Mouse (Mus musculus): Measurements from ENCODE around the gene Tpsab1. TPM values are rescaled to one million over a fixed set of nuclear protein-coding genes. Genes with fewer than 3 reads are reported as not detected.

Tpsab1 gene
- total RNA-seq, 1 experiment from 2014 or later: not detected

Other genes with a start within 250 kb of the Tpsab1 start
- 13.3 to 21.2 TPM (median 17.5 TPM) in 3 replicates for gene Telo2, start 229.6 kb downstream of the Tpsab1 start, total RNA-seq (2017)
- gene Ptx4, start 224.8 kb downstream of the Tpsab1 start, total RNA-seq (2017): not detected in 3 replicates
- gene Clcn7, start 212.2 kb downstream of the Tpsab1 start, total RNA-seq (2017): 16.3 to 21.8 TPM (median 20.8 TPM) in 3 replicates
- gene Ccdc154, start 183.1 kb downstream of the Tpsab1 start, total RNA-seq (2017): not detected in 3 replicates
- not detected in 3 replicates for gene Gm38655, start 170.1 kb downstream of the Tpsab1 start, total RNA-seq (2017)
- gene BC003965, start 161.0 kb downstream of the Tpsab1 start, total RNA-seq (2017): 7.0 to 11.0 TPM (median 9.3 TPM) in 3 replicates
- gene Unkl, start 157.2 kb downstream of the Tpsab1 start, total RNA-seq (2017): 14.3 to 29.9 TPM (median 22.5 TPM) in 3 replicates
- gene Gnptg, start 105.4 kb downstream of the Tpsab1 start, total RNA-seq (2017): 27.2 to 58.6 TPM (median 49.2 TPM) in 3 replicates
- gene Tsr3, start 105.4 kb downstream of the Tpsab1 start, total RNA-seq (2017): 24.6 to 33.5 TPM (median 27.9 TPM) in 3 replicates
- 31.6 to 146 TPM (median 34.3 TPM) in 3 replicates for gene Baiap3, start 89.2 kb downstream of the Tpsab1 start, total RNA-seq (2017)
- gene Ube2i, start 70.9 kb downstream of the Tpsab1 start, total RNA-seq (2017): 278 to 334 TPM (median 296 TPM) in 3 replicates
- gene Prss34, start 47.2 kb downstream of the Tpsab1 start, total RNA-seq (2017): 2.8 TPM in 1 of 3 replicates, not detected in the others
- not detected in 3 replicates for gene Prss28, start 36.9 kb downstream of the Tpsab1 start, total RNA-seq (2017)
- gene Prss29, start 26.9 kb downstream of the Tpsab1 start, total RNA-seq (2017): not detected in 3 replicates
- gene Tpsb2, start 20.7 kb upstream of the Tpsab1 start, total RNA-seq (2017): not detected in 3 replicates
- not detected in 3 replicates for gene Tpsg1, start 23.7 kb upstream of the Tpsab1 start, total RNA-seq (2017)
- gene Cacna1h, start 88.2 kb upstream of the Tpsab1 start, total RNA-seq (2017): 0.48 to 0.97 TPM in 2 of 3 replicates, not detected in the other
- gene Tekt4, start 109.1 kb upstream of the Tpsab1 start, total RNA-seq (2017): not detected in 3 replicates
- not detected in 3 replicates for gene Sstr5, start 151.7 kb upstream of the Tpsab1 start, total RNA-seq (2017)
- gene Sox8, start 225.1 kb upstream of the Tpsab1 start, total RNA-seq (2017): 1.2 TPM in 1 of 3 replicates, not detected in the others
- 10.4 to 17.8 TPM (median 11.8 TPM) in 3 replicates for gene Lmf1, start 233.5 kb upstream of the Tpsab1 start, total RNA-seq (2017)